Mouse (Mus musculus): ENCODE results near the gene Actr3.

Actr3 gene

DNA sequence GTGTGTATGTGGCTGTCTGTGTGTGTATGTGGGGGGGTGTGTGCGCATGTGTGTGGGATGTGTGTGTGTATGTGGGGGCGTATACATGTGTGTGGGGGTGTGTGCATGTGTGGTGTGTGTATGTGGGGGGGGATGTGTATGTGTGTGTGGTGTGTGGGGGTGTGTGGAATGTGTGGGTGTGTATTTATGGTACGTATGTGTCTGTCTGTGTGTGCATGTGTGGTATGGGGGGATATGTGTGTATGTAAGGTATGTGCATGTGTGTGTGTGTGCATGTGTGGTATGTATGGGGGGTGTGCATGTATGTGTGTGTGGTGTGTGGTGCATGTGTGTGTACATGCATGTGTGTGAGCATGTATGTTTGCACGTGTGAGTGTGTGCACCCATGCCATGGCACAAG is 70.0 kb downstream of the Actr3 start:
- DNase-seq (ENCODE audit: low read depth, low spot score): no peak

GRCm38 (mm10) chr1:125351416-125352037 is 84.0 kb downstream of the Actr3 start:
- DNase-seq (ENCODE audit: low read depth, low spot score): no peak

DNA sequence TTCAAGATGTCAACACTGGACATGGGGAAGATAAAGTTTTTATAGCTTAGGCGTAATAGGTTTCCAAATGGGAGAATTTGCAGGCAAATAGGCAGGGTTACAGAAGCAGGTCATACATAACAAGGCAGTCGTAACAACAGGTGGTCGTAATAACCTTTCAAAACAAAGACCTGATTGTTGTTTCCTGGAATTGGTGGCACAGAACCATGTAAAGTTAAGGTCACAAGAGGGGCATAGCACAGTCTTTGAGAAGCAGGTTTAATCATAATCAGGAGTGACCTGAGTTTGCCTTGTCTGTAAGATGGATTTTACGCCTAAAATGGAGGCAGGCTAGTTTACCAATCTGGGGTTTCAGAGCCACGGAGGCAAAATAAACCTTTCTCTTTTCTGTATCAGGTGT is 84.7 kb downstream of the Actr3 start:
- DNase-seq (ENCODE audit: low read depth, low spot score): peak; percentile 62

GRCm38 (mm10) chr1:125345854-125346253 is 89.7 kb downstream of the Actr3 start:
- no peak for DNase-seq (ENCODE audit: low read depth, low spot score)

DNA sequence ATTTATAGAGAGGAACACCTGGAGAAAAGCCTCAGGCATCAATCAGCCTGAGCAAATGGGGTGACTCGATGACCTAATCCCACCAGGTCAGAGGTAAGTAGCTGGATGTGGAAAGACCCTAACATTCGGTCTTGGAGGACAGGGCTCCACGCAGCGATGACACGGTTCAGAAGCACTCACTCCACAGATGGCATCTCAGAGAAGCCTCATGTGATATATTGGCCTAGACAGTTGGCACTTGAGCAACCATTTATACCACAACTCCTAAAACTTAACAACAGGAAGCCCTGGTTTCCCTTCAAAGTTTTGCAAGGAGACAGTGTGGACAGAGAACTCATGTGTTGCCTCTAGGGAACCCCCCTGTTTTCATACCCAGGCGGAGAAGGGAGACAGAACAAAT is 90.1 kb downstream of the Actr3 start:
- no peak for DNase-seq (ENCODE audit: low read depth, low spot score)

DNA sequence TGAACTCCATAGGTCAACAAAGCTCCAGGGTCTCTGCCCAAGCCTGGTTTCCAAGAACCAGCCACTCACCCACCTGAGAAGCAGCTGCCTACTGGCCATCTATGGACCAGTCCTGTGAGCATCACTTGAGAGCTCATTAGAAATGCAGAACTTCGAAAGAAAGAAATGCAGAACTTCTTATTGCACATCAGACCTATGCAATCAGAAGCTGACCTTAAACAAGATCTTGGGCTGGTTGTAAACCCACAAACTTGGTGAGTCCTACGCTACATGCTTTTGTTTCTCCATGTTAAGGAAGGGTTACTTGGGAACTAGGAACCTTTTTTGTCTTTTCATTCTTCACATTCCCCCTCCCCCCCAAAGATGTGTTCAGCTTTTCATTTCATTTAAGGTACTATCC is 92.4 kb downstream of the Actr3 start:
- no peak for DNase-seq (ENCODE audit: low read depth, low spot score)
